Mouse (Mus musculus): ENCODE measurements around the gene Cdc37.
A peak's percentile ranks its signal among the peaks of the same experiment; 100 is the strongest.

The Cdc37 gene

GRCm38 (mm10) chr9:21167140-21168097 lies 17.6 kb upstream of the Cdc37 start:
- DNase-seq (ENCODE audit: low read depth, low spot score), result no peak

- DNase-seq (ENCODE audit: low read depth, low spot score), result no peak
Observed at GRCm38 (mm10) chr9:21166516-21166915, 16.7 kb upstream of the Cdc37 start.

GRCm38 (mm10) chr9:21165952-21166451 lies 16.2 kb upstream of the Cdc37 start:
- DNase-seq (ENCODE audit: low read depth, low spot score), result no peak

- peak; percentile 89 for DNase-seq (ENCODE audit: low read depth, low spot score)
Observed at GRCm38 (mm10) chr9:21165041-21165951, 15.5 kb upstream of the Cdc37 start, which contains the start of gene Pde4a. TSS of gene Pde4a (plus strand) at chr9:21165714.

- DNase-seq (ENCODE audit: low read depth, low spot score), result no peak
Observed at GRCm38 (mm10) chr9:21164072-21164471, 14.3 kb upstream of the Cdc37 start.

GRCm38 (mm10) chr9:21163086-21164050 lies 13.6 kb upstream of the Cdc37 start:
- DNase-seq (ENCODE audit: low read depth, low spot score), result no peak

GRCm38 (mm10) chr9:21161209-21161909 lies 11.6 kb upstream of the Cdc37 start:
- DNase-seq (ENCODE audit: low read depth, low spot score), result peak; percentile 98

- no peak for DNase-seq (ENCODE audit: low read depth, low spot score)
Observed at GRCm38 (mm10) chr9:21154787-21155186, 5.0 kb upstream of the Cdc37 start.

GRCm38 (mm10) chr9:21153833-21154232 lies 4.1 kb upstream of the Cdc37 start:
- no peak for DNase-seq (ENCODE audit: low read depth, low spot score)

- no peak for DNase-seq (ENCODE audit: low read depth, low spot score)
Observed at GRCm38 (mm10) chr9:21153331-21153730, 3.5 kb upstream of the Cdc37 start.

- peak; percentile 49 for DNase-seq (ENCODE audit: low read depth, low spot score)
Observed at GRCm38 (mm10) chr9:21152715-21153114, 2.9 kb upstream of the Cdc37 start.

- no peak for DNase-seq (ENCODE audit: low read depth, low spot score)
Observed at GRCm38 (mm10) chr9:21149077-21149653, 617 bp downstream of the Cdc37 start.

GRCm38 (mm10) chr9:21148427-21148826 lies 1.4 kb downstream of the Cdc37 start:
- DNase-seq (ENCODE audit: low read depth, low spot score), result no peak

- DNase-seq (ENCODE audit: low read depth, low spot score), result no peak
Observed at GRCm38 (mm10) chr9:21146722-21147121, 3.1 kb downstream of the Cdc37 start.

- DNase-seq (ENCODE audit: low read depth, low spot score), result no peak
Observed at GRCm38 (mm10) chr9:21145431-21145830, 4.4 kb downstream of the Cdc37 start.

GRCm38 (mm10) chr9:21144361-21144760 lies 5.4 kb downstream of the Cdc37 start:
- no peak for DNase-seq (ENCODE audit: low read depth, low spot score)

- DNase-seq (ENCODE audit: low read depth, low spot score), result no peak
Observed at GRCm38 (mm10) chr9:21141922-21142321, 7.9 kb downstream of the Cdc37 start.

- DNase-seq (ENCODE audit: low read depth, low spot score), result no peak
Observed at GRCm38 (mm10) chr9:21138386-21138785, 11.4 kb downstream of the Cdc37 start.

GRCm38 (mm10) chr9:21137229-21137628 lies 12.6 kb downstream of the Cdc37 start:
- DNase-seq (ENCODE audit: low read depth, low spot score), result peak; percentile 83

GRCm38 (mm10) chr9:21136401-21136800 lies 13.4 kb downstream of the Cdc37 start:
- DNase-seq (ENCODE audit: low read depth, low spot score), result no peak

Measured in R1 (cell line).